Comparison of ENCODE assay signal across 2 mouse cellular contexts in genomic region chr11:70531065-70531464, GRCm38 (mm10).
TF ChIP-seq lines count a peak whose summit lies in the region.

No protein-coding gene starts in this region.

TF ChIP-seq in CH12.LX, 34 proteins besides CTCF, POLR2A, EP300 and RAD21:
- peak; percentile 57 for TF ChIP-seq ZNF384 (IDR thresholded peaks at IDR 0.05; ENCODE audit: low read depth, low read length)
TF ChIP-seq in CH12.LX: peak in this region for 1; not testable (repeated sequence) for 33.

TF ChIP-seq in MEL, 35 proteins besides CTCF, POLR2A, EP300 and RAD21:
- peak; percentile 68 for TF ChIP-seq ZNF384 (IDR thresholded peaks at IDR 0.05; ENCODE audit: low read depth, low read length)
